15 mouse cellular contexts compared by ENCODE assay signal in genomic region chr4:32482138-32482537, GRCm38 (mm10).
DNase-seq lines count a peak whose midpoint lies in the region; ATAC-seq and TF ChIP-seq lines count a peak whose summit lies in the region.
"Had no signal": no experiment of that assay in that cellular context is flagged by ENCODE, and none has a peak within 500 bp of the region (broad histone marks: within the 10 kb centered on the region; RNA-seq: fewer than 3 reads in every experiment).

No protein-coding gene starts in this region.

- H3K4me1 ChIP-seq in heart, embryonic 12.5 days (replicated peaks), result peaks cover 37% of the 10 kb centered on the region
- peaks cover 66% of the 10 kb centered on the region for H3K4me1 ChIP-seq in forebrain, embryonic 16.5 days (replicated peaks; ENCODE audit: control insufficient read depth, insufficient read depth, low read length)
- H3K4me1 ChIP-seq in limb, embryonic 10.5 days, result peaks cover 50% of the 10 kb centered on the region
- H3K4me1 ChIP-seq in neural tube, embryonic 13.5 days (replicated peaks), result peaks cover 80% of the 10 kb centered on the region

- no peaks in the 10 kb centered on the region for H3K36me3 ChIP-seq in heart, embryonic 12.5 days
- H3K36me3 ChIP-seq in forebrain, embryonic 16.5 days (ENCODE audit: control insufficient read depth, insufficient read depth), result no peaks in the 10 kb centered on the region
- no peaks in the 10 kb centered on the region; the same call in 1 of the 2 replicates for H3K36me3 ChIP-seq in limb, embryonic 10.5 days
- no peaks in the 10 kb centered on the region for H3K36me3 ChIP-seq in neural tube, embryonic 13.5 days
- H3K36me3 ChIP-seq: embryonic facial prominence, embryonic 15.5 days had no signal

- TF ChIP-seq CTCF in gastrocnemius, adult 2 months (IDR thresholded peaks at IDR 0.05), result no peak

- peak; percentile 18 for DNase-seq in heart, adult 11 months
- no peak for DNase-seq in limb, embryonic 10.5 days (ENCODE audit: low spot score)
- no peak for DNase-seq in yolk sac, embryonic 10.5 days (ENCODE audit: low spot score)
- no peak for DNase-seq in gastrocnemius, adult 2 months
- DNase-seq: adrenal gland, adult 8-10 months; kidney, postnatal 25 days; lung, postnatal 36 days; thymus, postnatal 36 days had no signal

- no peak overlapping the region for H3K9ac ChIP-seq in heart, embryonic 12.5 days
- H3K9ac ChIP-seq in forebrain, embryonic 16.5 days (replicated peaks; ENCODE audit: low read depth, low read length), result 0 out of 2 replicates have a peak overlapping the region, but pooled peaks have one; percentile 4
- peak overlapping the region; percentile 54; the same call in 1 of the 2 replicates for H3K9ac ChIP-seq in neural tube, embryonic 13.5 days
- H3K9ac ChIP-seq: embryonic facial prominence, embryonic 15.5 days had no signal

- H3K27me3 ChIP-seq in heart, embryonic 12.5 days (replicated peaks), result no peaks in the 10 kb centered on the region
- no peaks in the 10 kb centered on the region for H3K27me3 ChIP-seq in forebrain, embryonic 16.5 days (replicated peaks; ENCODE audit: control insufficient read depth, insufficient read depth, low read length)
- H3K27me3 ChIP-seq in limb, embryonic 10.5 days (ENCODE audit: low read depth, poor library complexity, severe bottlenecking), result no peaks in the 10 kb centered on the region
- H3K27me3 ChIP-seq in neural tube, embryonic 13.5 days, result no peaks in the 10 kb centered on the region
- H3K27me3 ChIP-seq: embryonic facial prominence, embryonic 15.5 days had no signal

- H3K27ac ChIP-seq in heart, embryonic 12.5 days (ENCODE audit: poor library complexity, severe bottlenecking), result no peak overlapping the region
- H3K27ac ChIP-seq in forebrain, embryonic 16.5 days (ENCODE audit: low read length), result peak overlapping the region; percentile 35; the same call in 1 of the 2 replicates
- peak overlapping the region; percentile 58; the same call in 1 of the 2 replicates for H3K27ac ChIP-seq in limb, embryonic 10.5 days
- H3K27ac ChIP-seq in neural tube, embryonic 13.5 days (replicated peaks), result peak overlapping the region; percentile 88
- H3K27ac ChIP-seq in gastrocnemius, adult 2 months, result no peak overlapping the region
- H3K27ac ChIP-seq: embryonic facial prominence, embryonic 15.5 days; stomach, postnatal 0 days had no signal

- H3K4me3 ChIP-seq in heart, embryonic 12.5 days, result no peak overlapping the region
- no peak overlapping the region for H3K4me3 ChIP-seq in forebrain, embryonic 16.5 days (replicated peaks; ENCODE audit: low read length)
- H3K4me3 ChIP-seq in limb, embryonic 10.5 days, result no peak overlapping the region
- H3K4me3 ChIP-seq in neural tube, embryonic 13.5 days, result no peak overlapping the region
- H3K4me3 ChIP-seq in gastrocnemius, adult 2 months, result no peak overlapping the region
- H3K4me3 ChIP-seq: embryonic facial prominence, embryonic 15.5 days had no signal

- no peak overlapping the region for H3K4me2 ChIP-seq in heart, embryonic 12.5 days
- H3K4me2 ChIP-seq in forebrain, embryonic 16.5 days (ENCODE audit: low read length), result no peak overlapping the region
- no peak overlapping the region for H3K4me2 ChIP-seq in neural tube, embryonic 13.5 days

- no peak for ATAC-seq in heart, embryonic 12.5 days (ENCODE audit: insufficient number of reproducible peaks, low FRiP score)
- no peak for ATAC-seq in forebrain, embryonic 16.5 days
- no peak for ATAC-seq in neural tube, embryonic 13.5 days (ENCODE audit: low read depth)
- no peak for ATAC-seq in frontal cortex, adult (ENCODE audit: low TSS enrichment)
- ATAC-seq: intestine, embryonic 16.5 days had no signal

- no peaks in the 10 kb centered on the region for H3K9me3 ChIP-seq in heart, embryonic 12.5 days (replicated peaks)
- H3K9me3 ChIP-seq in forebrain, embryonic 16.5 days (ENCODE audit: control insufficient read depth, low read length), result no peaks in the 10 kb centered on the region
- no peaks in the 10 kb centered on the region for H3K9me3 ChIP-seq in limb, embryonic 10.5 days (replicated peaks)
- no peaks in the 10 kb centered on the region for H3K9me3 ChIP-seq in neural tube, embryonic 13.5 days
- H3K9me3 ChIP-seq: embryonic facial prominence, embryonic 15.5 days had no signal

- 81% methylated on average over 8 of the region's 8 CpGs for WGBS in heart, embryonic 12.5 days
- WGBS in forebrain, embryonic 16.5 days, result 77% methylated on average over 8 of the region's 8 CpGs
- WGBS in limb, embryonic 10.5 days, result 82% methylated on average over 8 of the region's 8 CpGs
- WGBS in neural tube, embryonic 13.5 days, result 67% methylated on average over 8 of the region's 8 CpGs

- intact Hi-C loops in gastrocnemius, adult 2 months (cut with DNase I), result no loop called here

Comparison
In these comparisons a context has a peak if more than half of its experiments do, and no peak if none do; other contexts are left out.
1. H3K27ac ChIP-seq: peak in forebrain, embryonic 16.5 days (single experiment), limb, embryonic 10.5 days (single experiment) and neural tube, embryonic 13.5 days (single experiment); none in heart, embryonic 12.5 days (single experiment) and gastrocnemius, adult 2 months (single experiment).